Mouse (Mus musculus): ENCODE results near the gene Tmtc2. TPM values are rescaled to one million over a fixed set of nuclear protein-coding genes. Genes with fewer than 3 reads are reported as not detected.

Gene Tmtc2
- total and polyA plus RNA-seq, 2 experiments from 2014 or later = 7.6 to 19.3 TPM

DNA sequence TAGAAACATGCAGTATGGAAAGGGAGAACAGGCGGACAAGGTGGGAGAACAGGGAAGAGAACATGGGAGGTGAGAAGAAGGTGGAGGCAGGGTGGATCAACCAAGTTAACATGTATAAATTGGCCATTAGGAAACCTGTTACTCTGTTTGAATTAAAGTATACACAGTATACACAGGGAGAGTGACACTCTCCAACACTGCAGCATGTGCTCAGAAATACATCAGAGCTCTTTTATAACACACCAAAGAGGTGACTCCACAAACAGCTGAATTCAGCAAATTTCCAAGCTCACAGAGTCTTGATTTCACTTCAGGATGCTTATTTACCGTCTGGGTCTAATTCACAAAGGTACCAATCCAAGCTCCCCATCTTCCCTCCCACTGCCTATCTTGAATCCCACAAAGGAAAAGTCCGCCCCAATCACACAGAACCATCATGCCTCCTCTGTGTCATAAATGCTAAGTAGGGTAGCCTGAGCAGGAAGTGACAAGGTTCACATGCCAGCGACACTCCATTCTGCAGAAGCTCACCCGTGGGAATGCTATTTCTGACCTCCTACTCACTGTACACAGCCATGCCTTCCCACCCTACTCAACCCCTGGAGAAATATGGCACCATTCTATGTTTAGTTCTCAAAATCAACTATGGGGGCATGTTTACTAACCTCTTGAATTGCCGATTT is 17.2 kb downstream of the Tmtc2 start:
- ATAC-seq (no peak), DNase-seq (ENCODE audit: low spot score) (no peak)
- Histone ChIP-seq H3K36me3 (ENCODE audit: insufficient read depth, low read length) (no peaks in the 10 kb centered on the region), H3K4me2 (ENCODE audit: low read depth, low read length) (no peak overlapping the region), H3K9ac (replicated peaks; ENCODE audit: low read length) (no peak overlapping the region), H3K27ac (no peak overlapping the region), H3K9me3 (ENCODE audit: low read length) (no peaks in the 10 kb centered on the region), H3K27me3 (ENCODE audit: insufficient read depth, low read length) (no peaks in the 10 kb centered on the region), H3K4me3 (ENCODE audit: low read length) (no peak overlapping the region), H3K4me1 (ENCODE audit: insufficient read depth, low read length) (no peaks in the 10 kb centered on the region; the same call in 1 of the 2 replicates)
- 81% methylated on average over 6 of the region's 6 CpGs for WGBS
- TF ChIP-seq CTCF (IDR thresholded peaks at IDR 0.05; ENCODE audit: low read depth) = no peak

DNA sequence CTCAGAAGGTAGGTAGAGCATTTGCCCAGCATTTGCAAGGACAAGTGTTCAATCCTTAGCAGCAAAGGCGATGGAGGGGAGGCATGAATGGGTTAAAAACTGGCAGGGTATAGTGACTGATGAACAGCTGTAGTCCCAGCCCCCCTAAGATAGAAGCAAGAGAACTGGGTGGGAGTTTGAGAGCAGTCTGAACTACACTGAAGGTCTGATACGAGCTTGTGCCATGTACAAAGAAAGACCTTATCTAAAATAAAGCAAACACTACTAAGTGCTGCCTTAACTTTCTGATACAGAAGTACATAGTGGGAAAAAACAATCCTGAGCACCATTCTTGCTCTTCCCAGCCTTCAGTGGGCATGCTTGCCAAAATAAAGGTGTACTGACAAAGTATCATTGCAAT is 20.1 kb downstream of the Tmtc2 start:
- H3K4me1 ChIP-seq (ENCODE audit: insufficient read depth, low read length) = no peaks in the 10 kb centered on the region; the same call in 1 of the 2 replicates
- ATAC-seq (no peak), DNase-seq (ENCODE audit: low spot score) (no peak)
- H3K27ac ChIP-seq = no peak overlapping the region
- no peaks in the 10 kb centered on the region for H3K9me3 ChIP-seq (ENCODE audit: low read length)
- H3K27me3 ChIP-seq (ENCODE audit: insufficient read depth, low read length) = no peaks in the 10 kb centered on the region
- no peak overlapping the region for H3K4me3 ChIP-seq (ENCODE audit: low read length)
- no peak for TF ChIP-seq CTCF (IDR thresholded peaks at IDR 0.05; ENCODE audit: low read depth)
- 82% methylated on average over 2 of the region's 2 CpGs for WGBS
- no peaks in the 10 kb centered on the region for H3K36me3 ChIP-seq (ENCODE audit: insufficient read depth, low read length)
- no peak overlapping the region for H3K4me2 ChIP-seq (ENCODE audit: low read depth, low read length)
- no peak overlapping the region for H3K9ac ChIP-seq (replicated peaks; ENCODE audit: low read length)

DNA sequence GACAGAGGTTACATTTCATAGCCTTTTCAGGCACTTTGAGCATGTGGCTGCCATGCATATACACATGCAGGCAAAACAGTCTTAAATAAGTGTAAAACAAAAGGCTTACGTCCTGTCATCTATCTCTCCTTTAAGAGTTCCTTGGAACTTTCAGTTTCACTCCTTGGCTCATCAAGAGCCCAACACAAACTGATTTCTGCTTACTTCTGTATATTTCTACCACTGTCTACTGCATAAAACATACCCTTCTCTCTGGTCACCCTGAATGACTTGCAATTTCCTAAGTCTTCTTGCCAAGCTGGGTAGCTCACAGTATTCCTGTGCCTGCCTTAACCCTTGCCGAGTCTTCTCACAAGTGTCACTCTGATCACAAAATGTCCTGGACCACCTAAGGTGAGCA is 26.2 kb downstream of the Tmtc2 start:
- no peaks in the 10 kb centered on the region for H3K9me3 ChIP-seq (ENCODE audit: low read length)
- H3K4me2 ChIP-seq (ENCODE audit: low read depth, low read length) = no peak overlapping the region
- no peak overlapping the region for H3K4me3 ChIP-seq (ENCODE audit: low read length)
- no peaks in the 10 kb centered on the region for H3K36me3 ChIP-seq (ENCODE audit: insufficient read depth, low read length)
- H3K4me1 ChIP-seq (ENCODE audit: insufficient read depth, low read length) = no peaks in the 10 kb centered on the region; the same call in 1 of the 2 replicates
- WGBS = 93% methylated on average over 2 of the region's 2 CpGs
- TF ChIP-seq CTCF (IDR thresholded peaks at IDR 0.05; ENCODE audit: low read depth) = no peak
- H3K27me3 ChIP-seq (ENCODE audit: insufficient read depth, low read length) = no peaks in the 10 kb centered on the region
- H3K9ac ChIP-seq (replicated peaks; ENCODE audit: low read length) = no peak overlapping the region
- ATAC-seq (no peak), DNase-seq (ENCODE audit: low spot score) (no peak)
- no peak overlapping the region for H3K27ac ChIP-seq

DNA sequence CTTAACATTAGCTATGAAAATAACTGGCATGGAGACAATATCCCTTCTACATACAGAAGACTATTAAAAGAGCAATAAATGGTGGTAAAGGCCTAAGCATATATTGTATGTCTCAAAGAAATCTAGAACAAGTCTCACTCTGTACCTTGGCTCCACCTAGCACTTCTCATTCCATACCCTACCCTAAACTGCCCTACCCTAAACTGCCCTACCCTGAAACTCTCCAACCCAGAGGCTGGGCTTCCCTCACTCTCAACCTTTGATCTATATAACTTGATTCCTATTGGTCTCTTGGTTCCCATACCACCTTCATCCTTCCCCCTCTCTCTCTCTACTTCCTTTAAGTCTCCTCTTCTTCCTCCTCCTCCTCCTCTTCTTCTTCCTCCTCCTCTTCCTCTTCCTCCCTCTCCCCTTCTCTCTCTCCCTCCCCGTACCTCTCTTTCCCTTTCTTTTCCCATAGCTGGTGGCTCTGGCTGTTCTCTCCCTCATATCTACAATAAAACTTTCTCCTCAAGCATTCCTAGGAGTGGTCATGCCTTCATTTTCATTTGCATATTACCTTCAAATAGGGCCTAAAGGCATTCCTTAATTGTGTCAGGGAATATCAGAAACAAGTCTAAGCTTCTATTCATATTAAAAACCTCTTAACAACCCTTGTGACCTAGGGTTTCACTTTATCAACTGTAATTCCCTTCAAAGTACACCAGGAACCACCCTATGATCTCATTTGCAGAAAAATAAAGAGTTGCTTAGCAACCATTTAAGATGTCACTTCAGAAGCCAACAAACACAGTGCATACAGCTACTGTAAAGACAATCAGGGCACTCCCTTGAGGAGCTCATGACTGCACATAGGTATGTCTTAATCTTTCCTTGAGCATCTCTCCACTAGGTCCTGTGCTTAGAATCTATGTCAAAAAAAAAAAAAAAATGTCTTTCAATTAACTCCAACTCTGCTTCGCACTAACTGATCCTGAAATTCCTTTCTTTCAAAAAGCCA is 29.9 kb downstream of the Tmtc2 start:
- ATAC-seq (peak; percentile 64; the same call in 1 of the 2 replicates), DNase-seq (ENCODE audit: low spot score) (no peak)
- no peak for TF ChIP-seq CTCF (IDR thresholded peaks at IDR 0.05; ENCODE audit: low read depth)
- Histone ChIP-seq H3K36me3 (ENCODE audit: insufficient read depth, low read length) (no peaks in the 10 kb centered on the region), H3K9me3 (ENCODE audit: low read length) (no peaks in the 10 kb centered on the region), H3K9ac (replicated peaks; ENCODE audit: low read length) (no peak overlapping the region), H3K4me2 (ENCODE audit: low read depth, low read length) (no peak overlapping the region), H3K4me1 (ENCODE audit: insufficient read depth, low read length) (no peaks in the 10 kb centered on the region), H3K27ac (no peak overlapping the region), H3K27me3 (ENCODE audit: insufficient read depth, low read length) (no peaks in the 10 kb centered on the region), H3K4me3 (ENCODE audit: low read length) (no peak overlapping the region)
- WGBS = 90% methylated on average over 2 of the region's 2 CpGs

DNA sequence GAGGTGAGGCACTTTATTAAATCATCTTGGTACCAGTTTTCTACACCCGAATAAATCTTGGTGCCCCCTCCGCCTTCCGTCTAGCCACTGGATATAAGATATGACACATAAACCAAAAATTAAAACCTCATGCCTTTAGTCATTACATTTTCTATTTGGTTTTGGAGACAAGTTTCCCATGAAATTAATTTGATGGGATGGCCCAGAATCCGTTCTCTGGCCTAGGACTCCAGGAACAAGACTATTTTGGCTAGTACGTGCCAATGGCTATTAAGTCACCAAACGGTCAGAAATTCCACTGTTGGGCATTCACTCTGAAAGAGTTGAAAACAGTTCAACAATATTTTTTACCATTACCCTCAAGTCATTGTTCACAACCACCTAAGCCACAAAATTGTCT is 32.2 kb downstream of the Tmtc2 start:
- no peak for TF ChIP-seq CTCF (IDR thresholded peaks at IDR 0.05; ENCODE audit: low read depth)
- no peaks in the 10 kb centered on the region for H3K36me3 ChIP-seq (ENCODE audit: insufficient read depth, low read length)
- H3K27ac ChIP-seq = no peak overlapping the region
- 90% methylated on average over 6 of the region's 6 CpGs for WGBS
- no peaks in the 10 kb centered on the region for H3K9me3 ChIP-seq (ENCODE audit: low read length)
- no peak for DNase-seq (ENCODE audit: low spot score)
- H3K9ac ChIP-seq (replicated peaks; ENCODE audit: low read length) = no peak overlapping the region
- no peak overlapping the region for H3K4me3 ChIP-seq (ENCODE audit: low read length)
- H3K4me1 ChIP-seq (ENCODE audit: insufficient read depth, low read length) = no peaks in the 10 kb centered on the region
- no peak for ATAC-seq
- H3K27me3 ChIP-seq (ENCODE audit: insufficient read depth, low read length) = no peaks in the 10 kb centered on the region
- no peak overlapping the region for H3K4me2 ChIP-seq (ENCODE audit: low read depth, low read length)

DNA sequence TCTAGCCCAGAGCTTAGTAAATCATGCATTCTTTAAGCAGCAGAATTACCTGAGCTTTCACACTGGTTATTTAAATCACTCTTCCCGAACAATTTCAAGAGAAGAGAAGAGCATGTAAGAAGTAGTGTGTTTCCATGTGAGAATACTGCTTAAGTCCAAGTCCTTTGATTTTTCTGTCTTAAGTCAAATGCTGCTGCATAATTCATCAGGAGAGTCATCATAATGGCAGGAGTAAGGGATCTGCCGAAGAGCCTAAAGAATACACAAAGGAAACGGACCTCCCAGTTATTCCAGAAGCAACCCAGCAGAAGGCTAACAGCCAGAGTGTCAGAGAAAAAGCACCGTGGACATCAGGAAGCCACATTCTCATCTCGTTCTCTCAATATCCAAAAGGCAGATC is 34.6 kb downstream of the Tmtc2 start:
- no peak for DNase-seq (ENCODE audit: low spot score)
- WGBS = 40% methylated on average over 5 of the region's 5 CpGs
- Histone ChIP-seq H3K9me3 (ENCODE audit: low read length) (no peaks in the 10 kb centered on the region), H3K27ac (no peak overlapping the region), H3K4me2 (ENCODE audit: low read depth, low read length) (no peak overlapping the region), H3K27me3 (ENCODE audit: insufficient read depth, low read length) (no peaks in the 10 kb centered on the region), H3K4me1 (ENCODE audit: insufficient read depth, low read length) (no peaks in the 10 kb centered on the region), H3K36me3 (ENCODE audit: insufficient read depth, low read length) (no peaks in the 10 kb centered on the region), H3K9ac (replicated peaks; ENCODE audit: low read length) (no peak overlapping the region), H3K4me3 (ENCODE audit: low read length) (no peak overlapping the region)
- TF ChIP-seq CTCF (IDR thresholded peaks at IDR 0.05; ENCODE audit: low read depth) = no peak
- ATAC-seq = no peak
